ENCODE assay signal across 16 mouse cellular contexts in genomic region chr14:60527951-60528350, GRCm38 (mm10).
DNase-seq lines count a peak whose midpoint lies in the region; ATAC-seq and TF ChIP-seq lines count a peak whose summit lies in the region.
"Had no signal": no experiment of that assay in that cellular context is flagged by ENCODE, and none has a peak within 500 bp of the region (broad histone marks: within the 10 kb centered on the region; RNA-seq: fewer than 3 reads in every experiment).

No protein-coding gene starts in this region.

- WGBS in heart, adult 2 months, result 59% methylated on average over 5 of the region's 5 CpGs
- 84% methylated on average over 5 of the region's 5 CpGs for WGBS in heart, embryonic 12.5 days
- WGBS in intestine, embryonic 15.5 days, result 78% methylated on average over 5 of the region's 5 CpGs
- WGBS in forebrain, embryonic 12.5 days, result 91% methylated on average over 5 of the region's 5 CpGs

- H3K36me3 ChIP-seq in heart, adult 2 months (ENCODE audit: control insufficient read depth, insufficient read depth, low read length), result no peaks in the 10 kb centered on the region
- H3K36me3 ChIP-seq in heart, embryonic 12.5 days, result no peaks in the 10 kb centered on the region
- H3K36me3 ChIP-seq in intestine, embryonic 15.5 days, result no peaks in the 10 kb centered on the region
- H3K36me3 ChIP-seq in forebrain, embryonic 12.5 days (replicated peaks), result no peaks in the 10 kb centered on the region
- H3K36me3 ChIP-seq: liver, embryonic 15.5 days had no signal

- DNase-seq in heart, adult 2 months, result peak; percentile 38 to 44
- DNase-seq in MEL-GATA-1-ER (ENCODE audit: extremely low read depth, low read depth), result peak; percentile 6
- peak; percentile 50 for DNase-seq in lung, postnatal 25 days (ENCODE audit: low spot score)
- no peak for DNase-seq in frontal cortex, postnatal 36 days (ENCODE audit: low spot score in 2 of 2)
- DNase-seq in gastrocnemius, postnatal 4 days (ENCODE audit: low spot score in 2 of 2), result no peak
- DNase-seq: cerebellum, postnatal 36 days; gastrocnemius, postnatal 10 days; layer of hippocampus, postnatal 36 days; thymus, postnatal 14 days had no signal

- ATAC-seq in heart, embryonic 12.5 days (ENCODE audit: insufficient number of reproducible peaks, low FRiP score), result no peak
- peak; percentile 66 for ATAC-seq in intestine, embryonic 15.5 days
- ATAC-seq in forebrain, embryonic 12.5 days (ENCODE audit: low FRiP score), result no peak
- ATAC-seq: hindbrain, embryonic 16.5 days; Patski had no signal

- intact Hi-C loops in heart, adult 2 months (cut with DNase I), result loop anchor here (5.0 kb wide), 1 partner anchor 244 kb away; no protein-coding TSS in a partner anchor

- peak overlapping the region; percentile 31; the same call in 1 of the 2 replicates for H3K27ac ChIP-seq in heart, adult 2 months
- H3K27ac ChIP-seq in heart, embryonic 12.5 days (ENCODE audit: poor library complexity, severe bottlenecking), result no peak overlapping the region
- H3K27ac ChIP-seq in intestine, embryonic 15.5 days, result no peak overlapping the region
- no peak overlapping the region for H3K27ac ChIP-seq in forebrain, embryonic 12.5 days
- H3K27ac ChIP-seq: liver, embryonic 15.5 days had no signal

- H3K4me2 ChIP-seq in heart, embryonic 12.5 days, result no peak overlapping the region
- no peak overlapping the region for H3K4me2 ChIP-seq in intestine, embryonic 15.5 days (replicated peaks)
- no peak overlapping the region for H3K4me2 ChIP-seq in forebrain, embryonic 12.5 days
- H3K4me2 ChIP-seq: liver, embryonic 15.5 days had no signal

- TF ChIP-seq CTCF in heart, adult 2 months (IDR thresholded peaks at IDR 0.05), result no peak

- peaks cover 4% of the 10 kb centered on the region for H3K4me1 ChIP-seq in heart, adult 2 months (ENCODE audit: control insufficient read depth, insufficient read depth, low read length)
- peaks cover 15% of the 10 kb centered on the region for H3K4me1 ChIP-seq in heart, embryonic 12.5 days (replicated peaks)
- H3K4me1 ChIP-seq in intestine, embryonic 15.5 days (replicated peaks), result peaks cover 3% of the 10 kb centered on the region; the same call in 1 of the 2 replicates
- H3K4me1 ChIP-seq in forebrain, embryonic 12.5 days, result peaks cover 24% of the 10 kb centered on the region
- H3K4me1 ChIP-seq: liver, embryonic 15.5 days had no signal

- H3K79me2 ChIP-seq in heart, adult 2 months (replicated peaks; ENCODE audit: control insufficient read depth, insufficient read depth, low read length), result no peaks in the 10 kb centered on the region

- H3K27me3 ChIP-seq in heart, adult 2 months (ENCODE audit: control insufficient read depth, insufficient read depth, low read length), result no peaks in the 10 kb centered on the region
- 0 out of 2 replicates have a peak, but pooled peaks cover 1% of the 10 kb centered on the region for H3K27me3 ChIP-seq in heart, embryonic 12.5 days (replicated peaks)
- no peaks in the 10 kb centered on the region for H3K27me3 ChIP-seq in intestine, embryonic 15.5 days (replicated peaks)
- H3K27me3 ChIP-seq in forebrain, embryonic 12.5 days, result no peaks in the 10 kb centered on the region
- H3K27me3 ChIP-seq: liver, embryonic 15.5 days had no signal

- TF ChIP-seq POLR2A in heart, adult 2 months (IDR thresholded peaks at IDR 0.05; ENCODE audit: insufficient read depth, low read depth, low read length), result no peak

- H3K4me3 ChIP-seq in heart, adult 2 months, result no peak overlapping the region
- no peak overlapping the region for H3K4me3 ChIP-seq in heart, embryonic 12.5 days
- no peak overlapping the region for H3K4me3 ChIP-seq in intestine, embryonic 15.5 days (replicated peaks)
- no peak overlapping the region for H3K4me3 ChIP-seq in forebrain, embryonic 12.5 days (replicated peaks)
- H3K4me3 ChIP-seq: erythroblast, embryonic 14.5 days; liver, embryonic 15.5 days had no signal

- no peak overlapping the region for H3K9ac ChIP-seq in heart, adult 2 months (ENCODE audit: low read depth, low read length)
- no peak overlapping the region for H3K9ac ChIP-seq in heart, embryonic 12.5 days
- no peak overlapping the region for H3K9ac ChIP-seq in intestine, embryonic 15.5 days
- no peak overlapping the region for H3K9ac ChIP-seq in forebrain, embryonic 12.5 days
- H3K9ac ChIP-seq: liver, embryonic 15.5 days had no signal

- TF ChIP-seq EP300 in heart, adult 2 months (IDR thresholded peaks at IDR 0.05; ENCODE audit: insufficient read depth, low read depth, low read length), result no peak

- H3K9me3 ChIP-seq in heart, embryonic 12.5 days (replicated peaks), result 0 out of 2 replicates have a peak, but pooled peaks cover 3% of the 10 kb centered on the region
- H3K9me3 ChIP-seq in intestine, embryonic 15.5 days, result no peaks in the 10 kb centered on the region
- peaks cover 5% of the 10 kb centered on the region; the same call in 1 of the 2 replicates for H3K9me3 ChIP-seq in forebrain, embryonic 12.5 days
- H3K9me3 ChIP-seq: liver, embryonic 15.5 days had no signal

Comparison
In these comparisons a context has a peak if more than half of its experiments do, and no peak if none do; other contexts are left out.
1. DNase-seq: peak in heart, adult 2 months (2 of 2), MEL-GATA-1-ER (single experiment) and lung, postnatal 25 days (single experiment); none in frontal cortex, postnatal 36 days (0 of 2) and gastrocnemius, postnatal 4 days (0 of 2).